In the genomic region with DNA sequence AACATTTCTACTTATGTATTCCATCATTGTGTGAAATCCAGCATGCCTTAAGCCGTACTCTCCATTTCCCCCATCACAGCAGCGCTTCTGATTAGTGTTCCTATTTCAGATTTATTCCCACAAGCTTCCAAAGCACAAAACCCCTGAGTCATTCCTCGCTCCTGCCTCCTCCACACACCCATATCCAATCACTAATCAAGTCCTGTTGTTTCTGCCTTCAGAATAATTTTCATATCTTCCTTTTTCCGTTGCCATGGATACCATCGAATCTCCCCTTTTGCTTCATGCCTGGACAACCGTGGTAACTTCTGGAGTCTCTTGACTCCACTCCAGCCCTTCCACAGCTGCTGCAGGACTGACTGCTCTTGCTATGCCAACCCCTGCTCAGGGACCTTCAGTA, we compare ENCODE assay signal across 10 mouse cellular contexts.
DNase-seq lines count a peak whose midpoint lies in the region; ATAC-seq lines count a peak whose summit lies in the region.
"Had no signal": no experiment of that assay in that cellular context is flagged by ENCODE, and none has a peak within 500 bp of the region (broad histone marks: within the 10 kb centered on the region; RNA-seq: fewer than 3 reads in every experiment).

No protein-coding gene starts in this region.

- no peak for DNase-seq in frontal cortex, postnatal 25 days (ENCODE audit: low spot score in 2 of 2)
- DNase-seq in 3T3-L1 (ENCODE audit: low read depth, low spot score), result peak; percentile 14
- peak; percentile 64 to 77 for DNase-seq in left cerebral cortex, adult 9 months (ENCODE audit: low spot score in 2 of 2)
- no peak for DNase-seq in urinary bladder, adult 18-20 months (ENCODE audit: low spot score in 2 of 2)
- DNase-seq in adrenal gland, postnatal 25 days, result no peak
- no peak for DNase-seq in cerebellum, adult 11-12 months
- DNase-seq: cerebellum, adult 18-20 months had no signal

- no peaks in the 10 kb centered on the region for H3K27me3 ChIP-seq in forebrain, embryonic 16.5 days (replicated peaks; ENCODE audit: control insufficient read depth, insufficient read depth, low read length)

- H3K4me3 ChIP-seq in forebrain, embryonic 16.5 days (replicated peaks; ENCODE audit: low read length), result no peak overlapping the region

- WGBS in forebrain, embryonic 16.5 days, result 70% methylated on average over 6 of the region's 6 CpGs

- 0 out of 2 replicates have a peak, but pooled peaks cover 4% of the 10 kb centered on the region for H3K9me3 ChIP-seq in forebrain, embryonic 16.5 days (ENCODE audit: control insufficient read depth, low read length)

- peak overlapping the region; percentile 33; the same call in 1 of the 2 replicates for H3K27ac ChIP-seq in forebrain, embryonic 16.5 days (ENCODE audit: low read length)

- 0 out of 2 replicates have a peak overlapping the region, but pooled peaks have one; percentile 11 for H3K9ac ChIP-seq in forebrain, embryonic 16.5 days (replicated peaks; ENCODE audit: low read depth, low read length)

- peaks cover 6% of the 10 kb centered on the region; the same call in 1 of the 2 replicates for H3K4me1 ChIP-seq in forebrain, embryonic 16.5 days (replicated peaks; ENCODE audit: control insufficient read depth, insufficient read depth, low read length)

- no peak overlapping the region for H3K4me2 ChIP-seq in forebrain, embryonic 16.5 days (ENCODE audit: low read length)

- H3K36me3 ChIP-seq in forebrain, embryonic 16.5 days (ENCODE audit: control insufficient read depth, insufficient read depth), result no peaks in the 10 kb centered on the region

- ATAC-seq in frontal cortex, adult (ENCODE audit: low TSS enrichment), result peak; percentile 60
- ATAC-seq in forebrain, embryonic 16.5 days, result peak; percentile 36; the same call in 1 of the 2 replicates
- ATAC-seq: lung, postnatal 0 days had no signal

Comparison
In these comparisons a context has a peak if more than half of its experiments do, and no peak if none do; other contexts are left out.
1. DNase-seq: peak in 3T3-L1 (single experiment) and left cerebral cortex, adult 9 months (2 of 2); none in frontal cortex, postnatal 25 days (0 of 2), urinary bladder, adult 18-20 months (0 of 2), adrenal gland, postnatal 25 days (single experiment) and cerebellum, adult 11-12 months (single experiment).